Mouse (Mus musculus) forebrain, embryonic 13.5 days (tissue): ENCODE results near the gene Riox2. TPM values are rescaled to one million over a fixed set of nuclear protein-coding genes. Genes with fewer than 3 reads are reported as not detected.
A peak's percentile ranks its signal among the peaks of the same experiment; 100 is the strongest.
"Not testable (repeated sequence)": the region's sequence is repeated elsewhere in the genome, so short reads cannot be mapped to it uniquely, and the experiment has no call there.

Experiments used
- ATAC-seq: fragments of 200-750 bp; cut with Nextera tagmentation; 2 replicates; pipeline ENCODE4 v1.8.0; 2017
- H3K27ac ChIP-seq: fragments of 300-500 bp; sonication (generic); 2 replicates; pipeline ENCODE4 v1.5.1; 2015; ENCODE audit warnings: inconsistent platforms, mild to moderate bottlenecking, moderate library complexity
- H3K27me3 ChIP-seq: fragments of 300-500 bp; sonication (generic); 2 replicates; pipeline ENCODE4 v1.6.1; 2015; ENCODE audit warnings: mild to moderate bottlenecking, inconsistent platforms
- H3K36me3 ChIP-seq: fragments of 300-500 bp; sonication (generic); 2 replicates; pipeline ENCODE4 v1.6.1; 2015; ENCODE audit warnings: mild to moderate bottlenecking, inconsistent platforms; ENCODE audit not compliant: poor library complexity, severe bottlenecking
- H3K4me1 ChIP-seq: fragments of 300-500 bp; sonication (generic); 2 replicates; pipeline ENCODE4 v1.6.1; 2015; ENCODE audit warnings: inconsistent platforms
- H3K4me2 ChIP-seq: fragments of 300-500 bp; sonication (generic); 2 replicates; pipeline ENCODE4 v1.6.1; 2015; ENCODE audit warnings: inconsistent platforms, mild to moderate bottlenecking, moderate library complexity
- H3K4me3 ChIP-seq: fragments of 300-500 bp; sonication (generic); 2 replicates; pipeline ENCODE4 v1.5.1; 2015; ENCODE audit warnings: mild to moderate bottlenecking, inconsistent platforms
- H3K9ac ChIP-seq: fragments of 300-500 bp; sonication (generic); 2 replicates; pipeline ENCODE4 v1.6.1; 2015; ENCODE audit warnings: mild to moderate bottlenecking, inconsistent platforms
- H3K9me3 ChIP-seq: fragments of 300-500 bp; sonication (generic); replicated peaks from 2 replicates; pipeline ENCODE4 v1.6.1; 2016; ENCODE audit warnings: inconsistent platforms
- WGBS: fragments of 180-500 bp; shearing (Covaris S2); methylation state at CpG from one replicate; pipeline ENCODE4 v1.1.7; 2015; 5-methylcytosine and 5-hydroxymethylcytosine counted together
- polyA plus RNA-seq: library from polyadenylated mRNA; unstranded; fragments of >200 nt; fragmentation: Nextera tagmentation; extraction: Ambion mirVana; gene quantifications from 2 replicates; pipeline ENCODE4 v1.2.1, GENCODE M21; 2015

Riox2 gene
- polyA plus RNA-seq: 15.4 and 17.7 TPM in 2 replicates

DNA sequence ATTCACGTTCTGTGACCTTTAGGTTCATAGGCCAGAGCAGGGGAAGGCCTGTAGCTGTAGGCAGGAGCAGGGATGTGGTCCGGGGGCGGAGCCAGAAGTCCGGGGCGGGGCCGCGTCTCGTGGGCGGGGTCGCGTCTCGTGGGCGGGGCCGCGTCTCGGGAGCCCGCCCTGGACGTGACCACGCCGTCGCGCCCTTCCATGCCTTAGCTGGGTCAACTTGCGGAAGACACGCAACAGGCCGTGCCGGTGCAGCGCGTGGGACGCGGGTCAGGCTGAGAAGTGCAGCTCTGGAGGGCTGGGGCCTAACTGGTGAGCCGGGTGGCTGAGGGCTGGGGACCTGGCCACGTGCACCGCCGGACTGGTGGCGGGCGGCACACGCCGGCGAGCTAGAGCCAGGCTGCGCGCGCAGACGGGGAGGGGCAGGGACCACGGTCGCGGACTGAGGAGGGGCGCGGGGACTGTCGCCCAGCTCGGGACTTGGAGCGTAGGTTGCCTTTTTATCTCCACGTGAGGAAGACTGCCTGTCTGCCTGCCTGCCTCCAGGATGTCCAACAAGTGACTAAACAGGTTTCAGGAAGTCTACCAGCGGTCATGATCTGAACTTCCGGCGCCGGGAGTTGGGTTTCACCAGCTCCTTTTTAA lies at the start of gene Riox2:
TSS of gene Riox2 (plus strand) at position 139 of the 642 bp plus-strand sequence.
- Histone ChIP-seq H3K4me1 (peaks cover 12% of the 10 kb centered on the region), H3K4me2 (peak within 1 kb of the TSS; percentile 74), H3K27ac (no peak within 1 kb of the TSS), H3K36me3 (peaks cover 6% of the 10 kb centered on the region; the same call in 1 of the 2 replicates), H3K9ac (peak within 1 kb of the TSS; percentile 65), H3K4me3 (peak within 1 kb of the TSS; percentile 62), H3K27me3 (no peaks in the 10 kb centered on the region), H3K9me3 (no peaks in the 10 kb centered on the region)
- ATAC-seq: peak; percentile 97
- 2% methylated on average over 55 of the region's 56 CpGs for WGBS

GRCm38 (mm10) chr16:59427960-59428359 lies 43.6 kb upstream of the Riox2 start:
- Histone ChIP-seq H3K4me3 (no peak overlapping the region), H3K9me3 (no peaks in the 10 kb centered on the region), H3K36me3 (no peaks in the 10 kb centered on the region), H3K4me2 (no peak overlapping the region), H3K9ac (no peak overlapping the region), H3K27ac (no peak overlapping the region), H3K4me1 (no peaks in the 10 kb centered on the region), H3K27me3 (no peaks in the 10 kb centered on the region)
- 62% methylated on average over 7 of the region's 7 CpGs for WGBS
- ATAC-seq: 0 out of 2 replicates have a peak, but pooled peaks have one; percentile 36

DNA sequence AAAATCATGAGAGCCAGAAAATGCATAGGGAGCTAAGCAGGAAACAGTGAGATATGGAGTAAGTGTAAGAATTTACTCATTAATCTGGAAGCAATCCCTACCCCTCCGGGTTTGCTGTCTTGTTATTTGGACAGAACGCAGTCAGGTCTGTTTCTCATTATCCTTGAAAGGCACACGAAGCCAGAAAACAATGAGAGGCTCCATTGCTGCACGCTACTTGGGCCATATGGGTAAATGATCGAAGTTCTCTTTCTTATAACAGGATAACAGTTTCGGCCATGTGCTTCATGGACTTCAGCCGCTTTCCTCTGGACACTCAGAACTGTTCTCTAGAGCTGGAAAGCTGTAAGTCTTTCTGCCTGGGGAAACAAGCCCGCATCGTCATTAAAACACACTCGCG lies 38.4 kb upstream of the Riox2 start:
- Histone ChIP-seq H3K9ac (no peak overlapping the region), H3K36me3 (no peaks in the 10 kb centered on the region), H3K4me1 (no peaks in the 10 kb centered on the region), H3K9me3 (no peaks in the 10 kb centered on the region), H3K4me3 (no peak overlapping the region), H3K4me2 (no peak overlapping the region), H3K27me3 (no peaks in the 10 kb centered on the region), H3K27ac (no peak overlapping the region)
- 87% methylated on average over 11 of the region's 11 CpGs for WGBS
- ATAC-seq: no peak

DNA sequence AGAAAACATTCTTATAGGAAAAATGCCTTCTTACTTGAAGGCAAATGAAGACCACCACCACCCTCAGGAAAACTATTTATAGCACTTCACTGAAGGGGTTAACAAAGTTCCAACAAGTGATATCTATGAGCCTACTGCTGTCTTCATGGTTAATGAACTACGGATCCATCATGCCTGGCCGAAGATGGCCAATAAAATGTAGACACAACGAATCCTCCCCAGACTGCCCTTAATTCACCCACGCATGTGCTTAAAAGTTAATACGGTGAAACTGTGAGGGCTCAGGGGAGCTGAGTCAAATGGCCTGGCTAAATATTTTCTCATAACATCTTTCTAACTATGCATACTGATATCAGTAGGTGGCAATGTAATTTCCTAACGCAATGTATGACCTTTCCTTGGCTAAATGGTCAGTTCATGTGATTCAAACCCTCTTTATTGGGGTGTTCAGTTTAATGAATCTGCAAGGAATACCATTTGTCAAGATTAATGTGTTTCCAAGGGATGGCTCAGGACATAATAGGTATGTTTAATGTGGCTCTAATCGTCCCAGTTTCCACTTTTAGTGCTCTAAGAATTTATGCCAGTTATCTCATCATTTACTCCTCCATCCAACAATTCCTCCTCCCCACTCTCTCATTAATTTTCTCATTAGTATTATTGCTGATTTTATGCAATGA lies 26.6 kb upstream of the Riox2 start:
- H3K9ac ChIP-seq: no peak overlapping the region
- H3K27ac ChIP-seq: no peak overlapping the region
- no peaks in the 10 kb centered on the region for H3K27me3 ChIP-seq
- H3K4me2 ChIP-seq: no peak overlapping the region
- no peak for ATAC-seq
- H3K4me1 ChIP-seq: no peaks in the 10 kb centered on the region
- no peaks in the 10 kb centered on the region for H3K36me3 ChIP-seq
- H3K4me3 ChIP-seq: no peak overlapping the region
- 87% methylated on average over 7 of the region's 7 CpGs for WGBS
- no peaks in the 10 kb centered on the region for H3K9me3 ChIP-seq

GRCm38 (mm10) chr16:59448181-59448580 lies 23.4 kb upstream of the Riox2 start:
- no peak overlapping the region for H3K9ac ChIP-seq
- ATAC-seq: no peak
- H3K4me2 ChIP-seq: no peak overlapping the region
- H3K9me3 ChIP-seq: no peaks in the 10 kb centered on the region
- H3K36me3 ChIP-seq: no peaks in the 10 kb centered on the region
- no peaks in the 10 kb centered on the region for H3K27me3 ChIP-seq
- no peak overlapping the region for H3K27ac ChIP-seq
- WGBS: 91% methylated on average over 1 of the region's 1 CpGs
- no peak overlapping the region for H3K4me3 ChIP-seq
- H3K4me1 ChIP-seq: no peaks in the 10 kb centered on the region

DNA sequence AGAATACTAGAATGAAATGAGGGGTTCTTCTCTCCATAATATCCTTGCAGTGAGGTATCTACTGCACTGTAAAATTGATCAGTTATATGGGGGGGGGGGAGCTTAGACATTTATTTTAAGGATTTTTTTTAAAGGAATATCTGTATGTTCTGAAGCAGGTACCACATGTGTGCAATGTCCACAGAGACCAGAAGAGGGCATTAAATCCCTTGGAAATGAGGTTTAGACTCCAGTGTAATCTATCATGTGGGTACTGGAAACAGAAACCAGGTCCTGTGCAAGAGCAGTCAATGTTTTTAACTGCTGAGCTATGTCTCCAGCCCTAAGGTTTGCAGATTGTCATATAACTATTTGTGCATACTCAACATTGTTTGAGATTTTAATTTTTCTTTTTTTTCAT lies 22.5 kb upstream of the Riox2 start:
- Histone ChIP-seq H3K4me2 (no peak overlapping the region), H3K9me3 (no peaks in the 10 kb centered on the region), H3K4me1 (no peaks in the 10 kb centered on the region), H3K36me3 (no peaks in the 10 kb centered on the region), H3K27me3 (no peaks in the 10 kb centered on the region), H3K9ac (no peak overlapping the region), H3K4me3 (no peak overlapping the region), H3K27ac (no peak overlapping the region)
- ATAC-seq: no peak

GRCm38 (mm10) chr16:59451813-59452212 lies 19.8 kb upstream of the Riox2 start:
- Histone ChIP-seq H3K4me3 (no peak overlapping the region), H3K4me1 (no peaks in the 10 kb centered on the region), H3K9ac (no peak overlapping the region), H3K4me2 (no peak overlapping the region), H3K27ac (no peak overlapping the region), H3K9me3 (no peaks in the 10 kb centered on the region), H3K36me3 (no peaks in the 10 kb centered on the region), H3K27me3 (no peaks in the 10 kb centered on the region)
- no peak for ATAC-seq
- WGBS: 91% methylated on average over 5 of the region's 5 CpGs

GRCm38 (mm10) chr16:59459259-59459861 lies 12.2 kb upstream of the Riox2 start:
- not testable (repeated sequence) for ATAC-seq, H3K27me3 ChIP-seq, H3K27ac ChIP-seq, H3K4me1 ChIP-seq, H3K4me2 ChIP-seq, H3K4me3 ChIP-seq, H3K9ac ChIP-seq, H3K9me3 ChIP-seq, H3K36me3 ChIP-seq
- 89% methylated on average over 5 of the region's 5 CpGs for WGBS

DNA sequence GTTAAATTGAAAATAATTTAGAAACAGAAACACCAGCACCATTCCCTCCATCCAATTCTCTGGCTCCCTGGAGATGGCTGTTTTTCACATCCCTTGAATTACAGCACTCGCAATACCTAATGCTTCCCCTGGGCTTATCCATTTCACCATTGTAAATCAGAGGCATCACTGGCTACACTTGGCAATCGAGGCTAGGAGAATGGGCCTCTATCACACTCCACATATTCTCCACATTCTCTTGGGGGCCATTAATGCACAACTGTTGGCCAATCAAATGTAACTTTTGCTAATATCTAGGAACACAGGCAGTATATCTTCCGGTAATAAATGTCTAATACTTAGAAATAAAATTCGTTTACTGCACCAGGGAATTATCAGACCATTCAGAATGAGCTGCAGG lies 8.0 kb upstream of the Riox2 start:
- no peaks in the 10 kb centered on the region for H3K36me3 ChIP-seq
- H3K27me3 ChIP-seq: no peaks in the 10 kb centered on the region
- H3K9ac ChIP-seq: no peak overlapping the region
- WGBS: 83% methylated on average over 4 of the region's 4 CpGs
- H3K4me2 ChIP-seq: no peak overlapping the region
- H3K27ac ChIP-seq: no peak overlapping the region
- H3K4me1 ChIP-seq: no peaks in the 10 kb centered on the region
- ATAC-seq: no peak
- no peak overlapping the region for H3K4me3 ChIP-seq
- 0 out of 2 replicates have a peak, but pooled peaks cover 3% of the 10 kb centered on the region for H3K9me3 ChIP-seq

- Histone ChIP-seq H3K36me3 (no peaks in the 10 kb centered on the region), H3K4me2 (no peak overlapping the region), H3K9ac (no peak overlapping the region), H3K9me3 (0 out of 2 replicates have a peak, but pooled peaks cover 3% of the 10 kb centered on the region), H3K4me3 (no peak overlapping the region), H3K4me1 (no peaks in the 10 kb centered on the region), H3K27me3 (no peaks in the 10 kb centered on the region), H3K27ac (no peak overlapping the region)
- WGBS: 90% methylated on average over 6 of the region's 6 CpGs
- no peak for ATAC-seq
Observed at GRCm38 (mm10) chr16:59463973-59464372, 7.6 kb upstream of the Riox2 start.

- no peaks in the 10 kb centered on the region for H3K9me3 ChIP-seq
- H3K4me2 ChIP-seq: no peak overlapping the region
- no peaks in the 10 kb centered on the region for H3K27me3 ChIP-seq
- no peak overlapping the region for H3K27ac ChIP-seq
- no peak for ATAC-seq
- H3K4me3 ChIP-seq: no peak overlapping the region
- H3K4me1 ChIP-seq: peaks cover 12% of the 10 kb centered on the region
- no peak overlapping the region for H3K9ac ChIP-seq
- H3K36me3 ChIP-seq: no peaks in the 10 kb centered on the region
- 91% methylated on average over 1 of the region's 1 CpGs for WGBS
Observed at GRCm38 (mm10) chr16:59469846-59470245, 1.7 kb upstream of the Riox2 start.

DNA sequence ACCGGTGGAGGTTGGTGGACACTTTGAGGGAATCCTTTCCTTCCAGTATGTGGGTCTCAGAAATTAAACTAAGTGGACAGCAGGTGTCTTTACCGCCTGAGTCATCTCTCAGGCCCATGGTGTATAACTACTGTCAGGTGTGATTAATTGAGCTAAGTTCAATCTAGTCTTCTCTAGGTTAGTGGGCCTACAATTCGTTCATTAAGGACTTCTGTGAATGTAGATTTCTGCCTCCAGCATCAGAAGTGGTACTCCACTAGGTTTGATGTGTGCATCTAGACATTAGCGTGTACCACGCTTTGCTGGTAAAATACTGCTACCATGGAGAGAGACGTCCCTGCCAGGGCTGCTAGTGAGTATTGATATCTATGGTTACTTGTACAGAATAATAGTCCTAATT lies 971 bp downstream of the Riox2 start:
- 51% methylated on average over 6 of the region's 6 CpGs for WGBS
- no peak for ATAC-seq
- no peaks in the 10 kb centered on the region for H3K9me3 ChIP-seq

More for the DNA sequence above, 971 bp downstream of the Riox2 start:
- peaks cover 12% of the 10 kb centered on the region for H3K4me1 ChIP-seq
- peak overlapping the region; percentile 62 for H3K4me3 ChIP-seq
- H3K27me3 ChIP-seq: no peaks in the 10 kb centered on the region
- peak overlapping the region; percentile 74 for H3K4me2 ChIP-seq
- peaks cover 8% of the 10 kb centered on the region; the same call in 1 of the 2 replicates for H3K36me3 ChIP-seq
- 0 out of 2 replicates have a peak overlapping the region, but pooled peaks have one; percentile 65 for H3K9ac ChIP-seq
- no peak overlapping the region for H3K27ac ChIP-seq
